26 mouse cellular contexts compared by ENCODE assay signal in genomic region chr1:43496051-43496450, GRCm38 (mm10).
"Had no signal": no experiment of that assay in that cellular context is flagged by ENCODE, and none has a peak within 500 bp of the region (broad histone marks: within the 10 kb centered on the region; RNA-seq: fewer than 3 reads in every experiment).

No protein-coding gene starts in this region.

- H3K27ac ChIP-seq: heart, adult 2 months; hindbrain, embryonic 10.5 days; hindbrain, embryonic 12.5 days; hindbrain, embryonic 14.5 days; intestine, embryonic 15.5 days; kidney, embryonic 15.5 days; kidney, postnatal 0 days; limb, embryonic 13.5 days; limb, embryonic 15.5 days; liver, embryonic 12.5 days; liver, embryonic 14.5 days had no signal

- ATAC-seq: hindbrain, embryonic 16.5 days; inflammation-experienced regulatory T-cells, adult 6 months; intestine, embryonic 15.5 days; intestine, postnatal 0 days; liver, embryonic 12.5 days had no signal

- DNase-seq: gastrocnemius, postnatal 14 days; gastrocnemius, postnatal 36 days; heart, adult 2 months; heart, postnatal 10 days; heart, postnatal 4 days; kidney, adult 2 months; kidney, adult 9 months; kidney, postnatal 14 days; kidney, postnatal 36 days; layer of hippocampus, adult 9-11 months; layer of hippocampus, postnatal 36 days; left cerebral cortex, postnatal 4 days had no signal

- H3K4me3 ChIP-seq: heart, adult 2 months; heart, embryonic 12.5 days; hindbrain, embryonic 10.5 days; hindbrain, embryonic 12.5 days; intestine, embryonic 15.5 days; kidney, embryonic 15.5 days; limb, embryonic 13.5 days; limb, embryonic 15.5 days; liver, embryonic 12.5 days had no signal
